Mouse (Mus musculus) ES-Bruce4 (cell line): ENCODE measurements at regions not wholly inside any gene's neighbourhood (a gene's known extent, or its start where the extent isn't known, plus 50 kb on each side); places are given as distances from the start of the nearest gene placed in this dataset.

Source experiments
- H3K27ac ChIP-seq: 2 replicates; pipeline ENCODE4 v1.5.1; 2012; ENCODE audit warnings: low read length, inconsistent platforms; ENCODE audit not compliant: insufficient read depth
- H3K27me3 ChIP-seq: 2 replicates; pipeline ENCODE4 v1.6.1; 2012; ENCODE audit warnings: mild to moderate bottlenecking, low read length, inconsistent platforms; ENCODE audit not compliant: control insufficient read depth, poor library complexity, insufficient read depth, severe bottlenecking
- H3K36me3 ChIP-seq: 2 replicates; pipeline ENCODE4 v1.6.1; 2012; ENCODE audit warnings: inconsistent platforms, mild to moderate bottlenecking, low read length, moderate library complexity; ENCODE audit not compliant: control insufficient read depth, poor library complexity, insufficient read depth, severe bottlenecking
- H3K4me1 ChIP-seq: one replicate; pipeline ENCODE4 v1.8.1; 2011; ENCODE audit warnings: low read length; ENCODE audit not compliant: control insufficient read depth, insufficient read depth
- H3K4me3 ChIP-seq: 2 replicates; pipeline ENCODE4 v1.5.1; 2011; ENCODE audit warnings: low read depth, mild to moderate bottlenecking, low read length
- H3K9ac ChIP-seq: 2 replicates; pipeline ENCODE4 v1.6.1; 2012; ENCODE audit warnings: low read depth, mild to moderate bottlenecking, inconsistent platforms; ENCODE audit not compliant: poor library complexity, severe bottlenecking
- H3K9me3 ChIP-seq: replicated peaks from 2 replicates; pipeline ENCODE4 v1.6.1; 2012; ENCODE audit warnings: mild to moderate bottlenecking, low read length, inconsistent platforms; ENCODE audit not compliant: control insufficient read depth, poor library complexity, insufficient read depth, severe bottlenecking
- CTCF ChIP-seq: IDR thresholded peaks from one replicate; pipeline ENCODE4 v1.8.1; 2011; ENCODE audit warnings: low read depth, low read length
- EP300 ChIP-seq: IDR thresholded peaks from 2 replicates; pipeline ENCODE4 v1.6.1; 2011; ENCODE audit warnings: low read depth, low read length; ENCODE audit not compliant: insufficient read depth
- POLR2A ChIP-seq: IDR thresholded peaks from one replicate; pipeline ENCODE4 v1.8.1; 2011; ENCODE audit warnings: low read length; ENCODE audit not compliant: insufficient read depth

- H3K27me3 ChIP-seq: no peaks in the 10 kb centered on the region
These were observed 459.0 kb downstream of the Sorl1 start for GRCm38 (mm10) chr9:41665000-41665685.

GRCm38 (mm10) chr9:41660576-41660975 lies 463.5 kb downstream of the Sorl1 start:
- no peak overlapping the region for H3K27ac ChIP-seq
- no peaks in the 10 kb centered on the region for H3K4me1 ChIP-seq
- H3K4me3 ChIP-seq: no peak overlapping the region
- H3K9ac ChIP-seq: no peak overlapping the region
- no peaks in the 10 kb centered on the region for H3K9me3 ChIP-seq
- H3K27me3 ChIP-seq: no peaks in the 10 kb centered on the region
- H3K36me3 ChIP-seq: no peaks in the 10 kb centered on the region
- TF ChIP-seq EP300 (no peak), POLR2A (no peak), CTCF (no peak)

More at GRCm38 (mm10) chr9:41665000-41665685, 459.0 kb downstream of the Sorl1 start:
- TF ChIP-seq CTCF (no peak), POLR2A (no peak), EP300 (no peak)
- Histone ChIP-seq H3K4me1 (no peaks in the 10 kb centered on the region), H3K9ac (no peak overlapping the region), H3K4me3 (no peak overlapping the region), H3K27ac (no peak overlapping the region), H3K9me3 (no peaks in the 10 kb centered on the region), H3K36me3 (no peaks in the 10 kb centered on the region)

- Histone ChIP-seq H3K27me3 (no peaks in the 10 kb centered on the region), H3K36me3 (no peaks in the 10 kb centered on the region), H3K4me1 (no peaks in the 10 kb centered on the region), H3K4me3 (no peak overlapping the region), H3K9me3 (no peaks in the 10 kb centered on the region), H3K27ac (no peak overlapping the region), H3K9ac (no peak overlapping the region)
- TF ChIP-seq CTCF: no peak
- TF ChIP-seq POLR2A: no peak
- no peak for TF ChIP-seq EP300
These were observed 464.1 kb downstream of the Sorl1 start for GRCm38 (mm10) chr9:41660011-41660410.

- TF ChIP-seq CTCF (no peak), POLR2A (no peak), EP300 (no peak)
- Histone ChIP-seq H3K4me1 (no peaks in the 10 kb centered on the region), H3K36me3 (no peaks in the 10 kb centered on the region), H3K27ac (no peak overlapping the region), H3K9me3 (no peaks in the 10 kb centered on the region), H3K4me3 (no peak overlapping the region), H3K9ac (no peak overlapping the region), H3K27me3 (no peaks in the 10 kb centered on the region)
These were observed 470.2 kb upstream of the Ubash3b start for GRCm38 (mm10) chr9:41631564-41632205.

- no peaks in the 10 kb centered on the region for H3K4me1 ChIP-seq
- H3K9me3 ChIP-seq: no peaks in the 10 kb centered on the region
- no peak overlapping the region for H3K4me3 ChIP-seq
- H3K9ac ChIP-seq: no peak overlapping the region
- H3K36me3 ChIP-seq: no peaks in the 10 kb centered on the region
- H3K27me3 ChIP-seq: no peaks in the 10 kb centered on the region
- no peak for TF ChIP-seq POLR2A
- no peak for TF ChIP-seq EP300
- TF ChIP-seq CTCF: no peak
- no peak overlapping the region for H3K27ac ChIP-seq
These were observed 459.8 kb upstream of the Ubash3b start for GRCm38 (mm10) chr9:41621341-41621740.

GRCm38 (mm10) chr9:41614002-41614401 lies 452.5 kb upstream of the Ubash3b start:
- H3K9me3 ChIP-seq: no peaks in the 10 kb centered on the region
- no peak overlapping the region for H3K27ac ChIP-seq
- no peak overlapping the region for H3K4me3 ChIP-seq
- no peaks in the 10 kb centered on the region for H3K36me3 ChIP-seq
- TF ChIP-seq EP300 (no peak), CTCF (no peak), POLR2A (no peak)
- no peak overlapping the region for H3K9ac ChIP-seq
- no peaks in the 10 kb centered on the region for H3K4me1 ChIP-seq
- no peaks in the 10 kb centered on the region for H3K27me3 ChIP-seq
